Mouse (Mus musculus): Measurements from ENCODE around the gene Spem1.

GRCm38 (mm10) chr11:69797924-69798323, 24.1 kb downstream of the Spem1 start:
- TF ChIP-seq CTCF (IDR thresholded peaks at IDR 0.05; ENCODE audit: borderline replicate concordance, insufficient read depth, low read depth, low read length) (no peak), POLR2A (IDR thresholded peaks at IDR 0.05; ENCODE audit: borderline replicate concordance, insufficient read depth, low read length) (no peak)
